Mouse (Mus musculus) cerebellum, adult 2 months (tissue): Measurements from ENCODE around the gene Tubb4a.

Experiments
- CTCF ChIP-seq: fragments of 200-500 bp; IDR thresholded peaks from 2 replicates; pipeline ENCODE4 v1.5.1; 2011; ENCODE audit warnings: low read depth, mild to moderate bottlenecking, control low read depth, low read length, moderate library complexity, borderline replicate concordance; ENCODE audit not compliant: insufficient read depth
- POLR2A ChIP-seq: fragments of 200-500 bp; IDR thresholded peaks from 2 replicates; pipeline ENCODE4 v1.6.1; 2011; ENCODE audit warnings: low read length, control low read depth, borderline replicate concordance; ENCODE audit not compliant: insufficient read depth

- TF ChIP-seq CTCF (no peak), POLR2A (no peak)
Observed at GRCm38 (mm10) chr17:57116801-57117200, 29.2 kb upstream of the Tubb4a start.
